Mouse (Mus musculus) cerebellum, adult 2 months (tissue): Measurements from ENCODE around the gene Zc3h6. TPM values are rescaled to one million over a fixed set of nuclear protein-coding genes. Genes with fewer than 3 reads are reported as not detected.

Experiments
- DNase-seq, 2 experiments: peaks; one replicate each; pipeline ENCODE4 v3.0.0; 2021
- H3K27ac ChIP-seq: fragments of 200-500 bp; 2 replicates; pipeline ENCODE4 v1.5.1; 2012; ENCODE audit warnings: low read length, control low read depth, inconsistent platforms; ENCODE audit not compliant: insufficient read depth
- H3K27me3 ChIP-seq: fragments of 200-500 bp; 2 replicates; pipeline ENCODE4 v1.6.1; 2012; ENCODE audit warnings: inconsistent platforms, mild to moderate bottlenecking, low read length, moderate library complexity; ENCODE audit not compliant: control insufficient read depth, insufficient read depth
- H3K4me1 ChIP-seq: fragments of 200-500 bp; 2 replicates; pipeline ENCODE4 v1.6.1; 2011; ENCODE audit warnings: low read length; ENCODE audit not compliant: control insufficient read depth, insufficient read depth
- H3K4me3 ChIP-seq: fragments of 200-500 bp; replicated peaks from 2 replicates; pipeline ENCODE3; 2011; ENCODE audit warnings: mild to moderate bottlenecking, low read depth, low read length, control low read depth; ENCODE audit not compliant: insufficient read depth
- CTCF ChIP-seq: fragments of 200-500 bp; IDR thresholded peaks from 2 replicates; pipeline ENCODE4 v1.5.1; 2011; ENCODE audit warnings: low read depth, mild to moderate bottlenecking, control low read depth, low read length, moderate library complexity, borderline replicate concordance; ENCODE audit not compliant: insufficient read depth
- POLR2A ChIP-seq: fragments of 200-500 bp; IDR thresholded peaks from 2 replicates; pipeline ENCODE4 v1.6.1; 2011; ENCODE audit warnings: low read length, control low read depth, borderline replicate concordance; ENCODE audit not compliant: insufficient read depth
- WGBS: fragments of 180-500 bp; shearing (Covaris S2); methylation state at CpG from one replicate; pipeline ENCODE4 v1.1.7; 2018; 5-methylcytosine and 5-hydroxymethylcytosine counted together
- polyA plus RNA-seq: library from polyadenylated mRNA; depleted of rRNA; stranded (reverse); fragments of >200 nt; gene quantifications from 2 replicates; pipeline ENCODE4 v1.2.3, GENCODE M21; 2012; rRNA removed

Gene Zc3h6
- polyA plus RNA-seq, 1 experiment = 7.8 TPM

- TF ChIP-seq CTCF (no peak), POLR2A (no peak)
Measured at GRCm38 (mm10) chr2:129057920-129058361, 90.7 kb downstream of the Zc3h6 start.

GRCm38 (mm10) chr2:129061456-129062059, 94.4 kb downstream of the Zc3h6 start:
- Histone ChIP-seq H3K27ac (no peak overlapping the region), H3K27me3 (no peaks in the 10 kb centered on the region), H3K4me1 (no peaks in the 10 kb centered on the region; the same call in 1 of the 2 replicates), H3K4me3 (no peak overlapping the region)
- DNase-seq = no peak
- WGBS = 82% methylated on average over 10 of the region's 10 CpGs
- TF ChIP-seq CTCF (no peak), POLR2A (no peak)

More at GRCm38 (mm10) chr2:129057920-129058361, 90.7 kb downstream of the Zc3h6 start:
- Histone ChIP-seq H3K27ac (no peak overlapping the region), H3K4me1 (no peaks in the 10 kb centered on the region), H3K27me3 (no peaks in the 10 kb centered on the region), H3K4me3 (no peak overlapping the region)
- no peak for DNase-seq
- WGBS = 91% methylated on average over 6 of the region's 6 CpGs

GRCm38 (mm10) chr2:129065437-129066282, 98.5 kb downstream of the Zc3h6 start, which contains the start of gene Ttl:
Gene Ttl (plus strand): TSS chr2:129065942.
- under 1% methylated on average over 62 of the region's 62 CpGs for WGBS
- H3K27me3 ChIP-seq = no peaks in the 10 kb centered on the region
- DNase-seq = peak; percentile 83 to 86
- H3K27ac ChIP-seq = peak within 1 kb of the TSS; percentile 84
- TF ChIP-seq CTCF (no peak), POLR2A (peak; percentile 81)
- peak within 1 kb of the TSS; percentile 89 for H3K4me3 ChIP-seq
- peaks cover 2% of the 10 kb centered on the region for H3K4me1 ChIP-seq

- Histone ChIP-seq H3K4me1 (peaks cover 2% of the 10 kb centered on the region), H3K27ac (peak overlapping the region; percentile 62; the same call in 1 of the 2 replicates), H3K4me3 (peak overlapping the region; percentile 89), H3K27me3 (no peaks in the 10 kb centered on the region)
- TF ChIP-seq POLR2A (no peak; the same call in 1 of the 2 replicates), CTCF (no peak)
- under 1% methylated on average over 20 of the region's 20 CpGs for WGBS
- peak; percentile 61 to 69 for DNase-seq
Measured at GRCm38 (mm10) chr2:129066326-129066725, 99.1 kb downstream of the Zc3h6 start.

Other genes with a start within 250 kb of the Zc3h6 start
- gene Tmem87b, start 149.3 kb upstream of the Zc3h6 start, polyA plus RNA-seq = 28.0 and 28.7 TPM in 2 replicates
- 3.4 and 3.6 TPM in 2 replicates for gene Fbln7, start 104.4 kb upstream of the Zc3h6 start, polyA plus RNA-seq
- 6.5 and 7.3 TPM in 2 replicates for gene Zc3h8, start 23.3 kb upstream of the Zc3h6 start, polyA plus RNA-seq
- 4.4 and 4.9 TPM in 2 replicates for gene Gm10762, start 323 bp downstream of the Zc3h6 start, polyA plus RNA-seq
- gene Vinac1, start 80.8 kb downstream of the Zc3h6 start, polyA plus RNA-seq = 0.27 and 0.36 TPM in 2 replicates
- 23.3 and 23.5 TPM in 2 replicates for gene Ttl, start 98.5 kb downstream of the Zc3h6 start, polyA plus RNA-seq
- 36.0 and 39.6 TPM in 2 replicates for gene Polr1b, start 133.6 kb downstream of the Zc3h6 start, polyA plus RNA-seq
- 25.7 and 27.1 TPM in 2 replicates for gene Chchd5, start 162.3 kb downstream of the Zc3h6 start, polyA plus RNA-seq
- 157 and 159 TPM in 2 replicates for gene Slc20a1, start 231.4 kb downstream of the Zc3h6 start, polyA plus RNA-seq